Mouse (Mus musculus): ENCODE measurements at regions not wholly inside any gene's neighbourhood (a gene's known extent, or its start where the extent isn't known, plus 50 kb on each side); places are given as distances from the start of the nearest gene placed in this dataset.

DNA sequence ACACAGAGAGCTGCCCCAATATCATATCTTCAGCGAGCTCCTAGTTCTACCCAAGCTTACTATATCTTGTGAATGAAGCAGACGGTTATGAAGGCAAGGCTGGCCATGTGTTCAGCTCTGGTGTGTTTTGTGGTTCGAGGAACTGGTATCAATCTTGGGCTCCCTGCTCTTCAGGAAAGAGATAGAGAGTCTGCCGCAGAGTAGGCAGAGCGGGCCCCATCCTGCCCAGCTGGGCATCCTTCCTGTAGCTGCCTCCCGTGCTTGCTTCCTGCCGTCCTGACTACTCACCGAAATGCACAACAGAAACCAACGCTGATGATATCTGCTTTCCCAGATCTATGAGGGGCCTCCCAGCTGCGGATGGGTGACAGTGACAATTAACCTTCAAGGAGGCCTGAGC, 60.3 kb downstream of the Snrpe start:
- DNase-seq, result no peak

GRCm38 (mm10) chr1:133548971-133549370, 61.1 kb downstream of the Snrpe start:
- DNase-seq, result no peak

- no peak for DNase-seq
Observed at GRCm38 (mm10) chr1:133547541-133547940, 62.5 kb downstream of the Snrpe start.

GRCm38 (mm10) chr1:133544996-133545395, 65.1 kb downstream of the Snrpe start:
- no peak for DNase-seq

GRCm38 (mm10) chr1:133543751-133544150, 66.3 kb downstream of the Snrpe start:
- no peak for DNase-seq

- no peak for DNase-seq
Observed at GRCm38 (mm10) chr1:133541996-133542775, 67.9 kb downstream of the Snrpe start.

- no peak for DNase-seq
Observed at GRCm38 (mm10) chr1:133530698-133531097, 79.4 kb downstream of the Snrpe start.

GRCm38 (mm10) chr1:133529817-133530216, 80.3 kb downstream of the Snrpe start:
- no peak for DNase-seq

DNA sequence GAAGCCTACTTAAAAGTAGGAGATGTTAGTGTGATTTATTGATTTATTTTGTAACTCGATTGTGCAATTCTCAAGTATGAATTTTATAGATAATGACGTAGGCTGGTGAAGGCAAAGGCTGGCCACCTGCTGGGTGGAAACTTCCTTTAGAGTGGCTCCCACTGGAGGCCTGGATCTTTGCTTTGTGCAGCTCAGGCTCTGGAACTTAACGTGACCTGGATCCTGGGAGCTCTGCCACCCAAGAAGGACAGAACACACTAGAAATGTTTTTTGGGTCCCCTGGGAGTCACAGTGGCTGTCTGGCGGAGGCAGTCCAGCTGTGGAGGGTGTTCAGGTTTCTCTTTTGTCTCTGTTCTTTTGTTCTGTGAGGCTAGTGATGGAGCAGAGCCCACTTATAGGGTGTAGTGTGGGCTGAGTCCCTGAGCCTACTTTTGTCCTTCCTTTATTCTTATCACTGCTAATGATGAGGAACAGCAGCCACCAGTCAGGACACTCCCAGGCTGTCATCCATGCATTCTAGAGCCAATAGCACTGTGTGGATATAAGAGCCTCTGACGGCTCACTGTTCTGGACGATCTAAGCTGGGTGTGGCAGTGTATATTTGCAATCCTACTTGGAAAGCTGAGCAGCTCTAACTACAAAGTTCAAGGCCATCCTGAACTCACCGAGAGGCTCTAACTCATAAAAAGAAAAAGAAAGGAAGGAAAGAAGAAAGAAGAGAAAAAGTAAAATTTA, 82.3 kb downstream of the Snrpe start:
- DNase-seq, result no peak

GRCm38 (mm10) chr1:133522825-133523224, 87.3 kb downstream of the Snrpe start:
- DNase-seq, result no peak

- no peak for DNase-seq
Observed at GRCm38 (mm10) chr1:133520652-133521051, 89.4 kb downstream of the Snrpe start.

DNA sequence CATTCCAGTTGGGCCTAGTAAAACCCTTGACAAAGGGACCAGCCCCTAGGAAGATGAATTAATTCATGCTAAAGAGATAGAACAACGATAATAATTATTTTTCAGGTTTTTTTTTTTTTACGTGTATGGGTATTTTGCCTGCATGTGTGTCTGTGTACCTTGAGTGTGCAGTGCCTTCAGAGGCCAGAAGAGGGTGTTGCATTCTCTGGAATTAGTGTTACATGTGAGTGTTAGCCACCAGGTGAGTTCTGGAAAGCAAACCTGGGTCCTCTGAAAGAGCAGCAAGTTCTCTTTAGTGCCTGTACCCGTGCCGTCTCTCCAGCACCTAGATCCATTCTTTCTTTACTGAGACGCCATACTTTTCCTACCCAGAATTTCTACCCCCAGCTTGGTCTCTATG, 92.8 kb upstream of the Sox13 start:
- no peak for DNase-seq

DNA sequence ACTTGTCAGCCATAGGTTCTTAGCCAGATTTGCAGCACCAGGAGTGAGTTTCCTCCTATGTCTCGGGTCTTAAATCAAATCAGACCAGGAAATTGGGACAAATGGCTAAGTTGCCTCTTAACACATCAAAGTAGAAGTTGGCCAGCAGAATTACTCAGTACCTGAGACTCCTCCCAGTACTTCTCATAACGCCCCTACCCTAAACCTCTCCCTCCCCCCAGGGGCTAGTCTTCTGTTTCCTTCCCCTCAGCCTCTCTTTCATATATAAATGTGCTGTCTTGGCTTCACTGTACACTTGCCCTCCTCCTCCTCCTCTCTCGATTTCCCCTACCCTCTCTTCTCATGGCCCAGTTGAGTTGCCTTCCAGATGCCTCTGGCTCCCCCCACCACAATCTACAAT, 79.9 kb upstream of the Sox13 start:
- DNase-seq, result no peak

DNA sequence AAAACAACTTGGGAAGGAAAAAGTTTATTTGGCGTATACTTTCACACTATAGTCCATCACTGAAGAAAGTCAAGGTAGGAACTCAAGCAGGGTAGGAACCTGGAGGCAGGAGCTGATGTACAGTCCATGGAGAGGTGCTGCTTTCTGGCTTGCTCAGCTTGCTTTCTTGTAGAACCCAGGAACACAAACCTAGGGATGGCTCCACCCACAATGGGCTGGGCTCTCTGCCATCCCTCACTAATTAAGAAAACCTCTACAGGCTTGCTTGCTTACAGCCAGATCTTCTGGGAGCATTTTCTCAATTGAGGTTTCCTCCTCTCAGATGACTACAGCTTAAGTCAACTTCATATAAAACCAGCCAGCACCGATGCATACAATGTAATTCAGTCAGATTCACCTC, 79.2 kb upstream of the Sox13 start:
- DNase-seq, result no peak

GRCm38 (mm10) chr1:133501016-133501415, 76.8 kb upstream of the Sox13 start:
- no peak for DNase-seq

GRCm38 (mm10) chr1:133492986-133493741, 69.0 kb upstream of the Sox13 start:
- DNase-seq, result peak; percentile 76 to 85

GRCm38 (mm10) chr1:133492291-133492985, 68.3 kb upstream of the Sox13 start:
- peak; percentile 54 to 65 for DNase-seq

DNA sequence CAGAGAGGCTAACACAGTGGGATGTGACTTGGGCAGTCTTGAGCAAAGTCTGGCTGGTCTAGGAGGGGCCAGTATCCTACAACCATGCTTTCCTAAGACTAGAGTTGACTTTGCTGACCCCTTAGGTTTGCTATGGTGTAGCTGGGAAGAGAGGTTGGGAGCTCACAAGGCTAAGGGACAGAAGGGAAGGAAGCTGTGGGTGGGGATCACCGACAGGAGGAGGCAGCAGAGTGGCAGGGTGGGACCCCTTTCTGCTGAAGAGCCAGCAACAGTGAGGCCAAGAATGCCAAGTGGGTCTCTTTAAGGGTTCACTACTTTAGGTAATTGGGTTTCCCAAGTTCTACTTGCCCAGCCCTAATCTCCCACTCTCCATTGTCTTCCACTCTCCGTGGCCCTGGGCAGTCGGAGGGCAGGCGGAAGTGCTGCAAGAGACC, 67.7 kb upstream of the Sox13 start:
- DNase-seq, result peak; percentile 56 to 73

DNA sequence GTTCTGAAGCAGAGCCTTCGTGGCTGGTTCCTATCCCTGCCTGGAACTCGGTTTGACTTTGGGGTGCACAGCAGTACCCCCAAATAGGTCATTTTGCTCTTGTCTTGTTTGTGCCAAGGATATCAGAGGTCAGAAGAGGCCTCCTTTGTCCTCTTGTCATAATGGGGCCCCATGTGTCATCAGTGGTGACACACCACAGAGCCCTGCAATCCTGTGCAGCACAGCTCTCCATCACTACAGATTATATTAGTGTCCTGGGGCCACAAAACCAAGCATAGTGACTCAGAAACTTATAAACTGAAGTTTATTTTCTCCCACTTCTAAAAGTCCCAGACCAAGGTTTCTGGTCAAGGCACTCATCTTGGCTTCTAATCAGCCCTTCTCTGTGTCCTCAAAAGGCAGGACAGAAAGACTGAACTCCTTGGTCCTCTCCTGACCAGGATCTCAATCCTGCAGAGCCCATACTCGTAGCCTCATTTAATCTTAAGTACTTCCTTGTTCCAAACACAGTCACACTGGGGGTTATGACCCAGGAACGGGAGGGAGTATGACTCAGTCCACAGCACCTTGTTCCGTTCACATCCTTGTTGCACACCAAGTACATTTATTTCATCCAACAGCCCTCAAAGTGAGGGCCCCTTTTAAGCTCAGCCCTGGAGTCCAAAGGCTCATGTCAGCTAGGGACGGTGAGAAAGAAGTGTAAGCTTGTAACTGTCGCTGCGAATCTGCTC, 63.2 kb upstream of the Sox13 start:
- DNase-seq, result no peak

- DNase-seq, result peak in 1 of 2 experiments; percentile 18
Observed at GRCm38 (mm10) chr1:133486370-133486769, 62.2 kb upstream of the Sox13 start.

DNA sequence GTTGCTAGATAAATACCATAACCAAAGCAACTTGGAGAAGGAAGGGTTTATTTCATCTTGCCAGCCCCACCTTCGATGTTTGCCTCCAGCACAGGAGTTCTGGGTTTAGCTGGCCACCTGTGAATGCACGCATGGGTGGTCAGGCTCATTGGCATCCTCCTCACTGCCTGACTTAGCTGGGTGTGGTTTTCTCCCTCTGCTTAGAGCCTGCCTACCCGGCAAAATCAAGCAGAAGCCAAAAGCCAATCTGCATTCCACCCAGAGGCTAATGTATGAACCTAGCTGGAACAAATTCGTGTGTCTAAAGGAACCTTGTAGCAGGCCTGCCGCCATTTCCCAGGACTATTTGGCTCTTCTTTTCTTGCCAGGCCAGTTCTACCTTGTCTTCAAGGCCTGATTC, 58.7 kb upstream of the Sox13 start:
- DNase-seq, result no peak

GRCm38 (mm10) chr1:133474546-133474945, 50.4 kb upstream of the Sox13 start:
- no peak for DNase-seq
